Mouse (Mus musculus): ENCODE data around the gene Zw10.

GRCm38 (mm10) chr9:49015824-49016223 lies 39.6 kb upstream of the Zw10 start:
- TF ChIP-seq EP300 (IDR thresholded peaks at IDR 0.05; ENCODE audit: low read depth in 1 of 2, low read length in 2 of 2) (no peak), TBP (IDR thresholded peaks at IDR 0.05; ENCODE audit: low read depth, low read length) (no peak), CTCF (IDR thresholded peaks at IDR 0.05 in 2 of 3, conservative IDR thresholded peaks at IDR 0.05 in 1 of 3; ENCODE audit: control insufficient read depth in 1 of 3, insufficient read depth in 1 of 3, low read depth in 2 of 3, low read length in 3 of 3, poor library complexity in 1 of 3, severe bottlenecking in 1 of 3) (no peak), BHLHE40 (IDR thresholded peaks at IDR 0.05; ENCODE audit: borderline replicate concordance, low read depth, low read length) (no peak), TCF12 (IDR thresholded peaks at IDR 0.05; ENCODE audit: low read depth, low read length) (no peak), POLR2A (IDR thresholded peaks at IDR 0.05; ENCODE audit: control insufficient read depth in 1 of 2, insufficient read depth in 1 of 2, low read depth in 1 of 2, low read length in 2 of 2, poor library complexity in 1 of 2) (no peak), E2F4 (IDR thresholded peaks at IDR 0.05; ENCODE audit: borderline replicate concordance, low read depth, low read length) (no peak)
